Mouse (Mus musculus) olfactory bulb, adult 2 months (tissue): ENCODE data around the gene Maml1.

Source experiments
- CTCF ChIP-seq: fragments of 200-500 bp; IDR thresholded peaks from 2 replicates; pipeline ENCODE4 v1.5.1; 2012; ENCODE audit warnings: low read depth, mild to moderate bottlenecking, low read length, moderate library complexity; ENCODE audit not compliant: insufficient read depth
- POLR2A ChIP-seq: fragments of 200-500 bp; IDR thresholded peaks from 2 replicates; pipeline ENCODE4 v1.6.1; 2012; ENCODE audit warnings: mild to moderate bottlenecking, low read depth, low read length, moderate library complexity; ENCODE audit not compliant: insufficient read depth

GRCm38 (mm10) chr11:50324751-50325471 lies 32.8 kb upstream of the Maml1 start:
- TF ChIP-seq POLR2A (no peak), CTCF (no peak)
